Comparison of ENCODE assay signal across 16 mouse cellular contexts in genomic region chr16:14183856-14184255, GRCm38 (mm10).
"Had no signal": no experiment of that assay in that cellular context is flagged by ENCODE, and none has a peak within 500 bp of the region (broad histone marks: within the 10 kb centered on the region; RNA-seq: fewer than 3 reads in every experiment).

No protein-coding gene starts in this region.

- H3K4me3 ChIP-seq: left cerebral cortex, adult 2 months; limb, embryonic 12.5 days; limb, embryonic 15.5 days; midbrain, embryonic 13.5 days; stomach, embryonic 15.5 days had no signal

- H3K4me1 ChIP-seq: limb, embryonic 12.5 days; limb, embryonic 15.5 days; midbrain, embryonic 13.5 days; stomach, embryonic 15.5 days had no signal

- H3K27me3 ChIP-seq: limb, embryonic 12.5 days; limb, embryonic 15.5 days; midbrain, embryonic 13.5 days; stomach, embryonic 15.5 days had no signal

- H3K27ac ChIP-seq: left cerebral cortex, adult 2 months; limb, embryonic 12.5 days; limb, embryonic 15.5 days; liver, embryonic 14.5 days; macrophage; midbrain, embryonic 13.5 days; stomach, embryonic 15.5 days had no signal

- DNase-seq: kidney, adult 11 months; kidney, adult 9 months; kidney, postnatal 14 days; kidney, postnatal 4 days; liver, postnatal 0 days; lung, embryonic 14.5 days; retina, postnatal 1 day; right cerebral cortex, postnatal 4 days; thymus, postnatal 25 days had no signal
